Mouse (Mus musculus) embryonic fibroblast, embryonic 13.5 days (primary cell): ENCODE data around the gene Chka.

Experiments
- CTCF ChIP-seq: IDR thresholded peaks from 2 replicates; pipeline ENCODE4 v1.5.1; 2011; ENCODE audit warnings: mild to moderate bottlenecking, control low read depth, low read length, moderate library complexity, borderline replicate concordance; ENCODE audit not compliant: insufficient read depth
- POLR2A ChIP-seq: IDR thresholded peaks from 2 replicates; pipeline ENCODE4 v1.6.1; 2011; ENCODE audit warnings: low read depth, mild to moderate bottlenecking, control low read depth, low read length, moderate library complexity

DNA sequence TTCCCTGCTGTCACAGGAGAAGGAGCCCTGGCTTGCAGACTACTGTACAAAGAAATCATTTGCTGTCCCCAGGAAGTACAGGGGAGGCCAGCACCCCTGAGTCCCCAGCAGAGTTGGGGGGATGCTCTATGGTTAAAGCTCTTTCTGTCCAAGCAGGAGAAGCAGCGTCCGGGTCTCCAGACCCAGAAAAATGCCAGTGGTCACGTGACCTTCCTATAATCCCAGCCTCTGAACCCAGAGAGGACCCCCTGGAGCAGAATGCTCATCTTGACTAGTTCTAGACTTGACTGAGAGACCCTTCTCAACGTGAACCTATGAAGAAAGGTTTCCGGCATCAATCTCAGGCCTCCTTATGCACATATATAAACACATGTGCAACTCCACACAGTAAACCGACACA is 74.3 kb downstream of the Chka start:
- TF ChIP-seq CTCF = no peak
- TF ChIP-seq POLR2A = no peak
